Mouse (Mus musculus): ENCODE measurements around the gene Olfr887. TPM values are rescaled to one million over a fixed set of nuclear protein-coding genes. Genes with fewer than 3 reads are reported as not detected.

The Olfr887 gene
- total RNA-seq (2023) = not detected

GRCm38 (mm10) chr9:38083772-38084171 is at the start of gene Olfr887:
TSS of gene Olfr887 (plus strand) at chr9:38084072.

GRCm38 (mm10) chr9:38046255-38046654 is 37.6 kb upstream of the Olfr887 start, which contains the start of gene Olfr884:
TSS of gene Olfr884 (plus strand) at chr9:38046555.

GRCm38 (mm10) chr9:38061022-38061421 is 22.9 kb upstream of the Olfr887 start, which contains the start of gene Olfr885:
TSS of gene Olfr885 (plus strand) at chr9:38061322.

GRCm38 (mm10) chr9:38107828-38108227 is 24.0 kb downstream of the Olfr887 start, which contains the start of gene Olfr888:
TSS of gene Olfr888 (plus strand) at chr9:38108128.

GRCm38 (mm10) chr9:38114898-38115297 is 31.0 kb downstream of the Olfr887 start, which contains the start of gene Olfr889:
TSS of gene Olfr889 (plus strand) at chr9:38115198.

Other genes with a start within 250 kb of the Olfr887 start
- not detected for gene Olfr877, start 229.8 kb upstream of the Olfr887 start, total RNA-seq (2023)
- not detected for gene Olfr145, start 187.3 kb upstream of the Olfr887 start, total RNA-seq (2023)
- not detected for gene Olfr878, start 166.2 kb upstream of the Olfr887 start, total RNA-seq (2023)
- gene Olfr881, start 92.2 kb upstream of the Olfr887 start, total RNA-seq (2023) = not detected
- gene Olfr883, start 58.3 kb upstream of the Olfr887 start, total RNA-seq (2023) = not detected
- not detected for gene Olfr884, start 37.5 kb upstream of the Olfr887 start, total RNA-seq (2023)
- not detected for gene Olfr885, start 22.8 kb upstream of the Olfr887 start, total RNA-seq (2023)
- gene Olfr888, start 24.1 kb downstream of the Olfr887 start, total RNA-seq (2023) = not detected
- gene Olfr889, start 31.1 kb downstream of the Olfr887 start, total RNA-seq (2023) = under 1 TPM in 1 of 2 experiments, not detected in 1; 0.12 TPM
- not detected for gene Olfr890, start 58.4 kb downstream of the Olfr887 start, total RNA-seq (2023)
- gene Olfr891, start 96.7 kb downstream of the Olfr887 start, total RNA-seq (2023) = not detected
- gene Olfr893, start 124.3 kb downstream of the Olfr887 start, total RNA-seq (2023) = not detected
- gene Olfr894, start 134.0 kb downstream of the Olfr887 start, total RNA-seq (2023) = not detected
- not detected for gene Olfr143, start 168.7 kb downstream of the Olfr887 start, total RNA-seq (2023)
- gene Olfr895, start 183.8 kb downstream of the Olfr887 start, total RNA-seq (2023) = not detected
- not detected for gene Olfr896-ps1, start 207.0 kb downstream of the Olfr887 start, total RNA-seq (2023)
- gene Olfr25, start 245.0 kb downstream of the Olfr887 start, total RNA-seq (2023) = not detected